Mouse (Mus musculus) C2C12 (cell line): ENCODE measurements around the gene Atp7a. TPM values are rescaled to one million over a fixed set of nuclear protein-coding genes. Genes with fewer than 3 reads are reported as not detected.
"Not testable (repeated sequence)": the region's sequence is repeated elsewhere in the genome, so short reads cannot be mapped to it uniquely, and the experiment has no call there.

Experiments
- H3K27me3 ChIP-seq: one replicate; pipeline ENCODE4 v1.6.1; 2011; ENCODE audit not compliant: control insufficient read depth, insufficient read depth, insufficient read length
- H3K36me3 ChIP-seq: one replicate; pipeline ENCODE4 v1.6.1; 2011; ENCODE audit not compliant: control insufficient read depth, insufficient read depth
- H3K4me3 ChIP-seq: one replicate; pipeline ENCODE4 v1.5.1; 2011; ENCODE audit warnings: mild to moderate bottlenecking, control low read depth; ENCODE audit not compliant: poor library complexity, insufficient read depth, severe bottlenecking
- H3K79me2 ChIP-seq: one replicate; pipeline ENCODE4 v1.6.1; 2011; ENCODE audit not compliant: control insufficient read depth, insufficient read depth
- H3K79me3 ChIP-seq: one replicate; pipeline ENCODE4 v1.6.1; 2011; ENCODE audit warnings: low read depth, control low read depth
- H3ac ChIP-seq: one replicate; pipeline ENCODE3; 2011; ENCODE audit warnings: low read depth; ENCODE audit not compliant: control insufficient read depth, insufficient read length
- CEBPB ChIP-seq: IDR thresholded peaks from one replicate; pipeline ENCODE4 v1.6.1; 2011; ENCODE audit warnings: low read depth, mild to moderate bottlenecking, control low read depth, moderate library complexity
- CTCF ChIP-seq: IDR thresholded peaks from one replicate; pipeline ENCODE4 v1.5.1; 2011; ENCODE audit not compliant: control insufficient read depth, insufficient read depth, insufficient read length
- FOSL1 ChIP-seq: IDR thresholded peaks from one replicate; pipeline ENCODE4 v1.8.0; 2011; ENCODE audit warnings: mild to moderate bottlenecking, low read length; ENCODE audit not compliant: poor library complexity, insufficient read depth, severe bottlenecking
- MAX ChIP-seq: IDR thresholded peaks from one replicate; pipeline ENCODE4 v1.6.1; 2011; ENCODE audit warnings: mild to moderate bottlenecking, control low read depth
- MYOD1 ChIP-seq: IDR thresholded peaks from one replicate; pipeline ENCODE4 v1.6.1; 2011; ENCODE audit warnings: low read depth; ENCODE audit not compliant: control insufficient read depth, insufficient read length
- MYOG ChIP-seq: IDR thresholded peaks from one replicate; pipeline ENCODE4 v1.6.1; 2011; ENCODE audit not compliant: control insufficient read depth, insufficient read length; ENCODE audit errors: extremely low read depth
- USF1 ChIP-seq: IDR thresholded peaks from one replicate; pipeline ENCODE4 v1.6.1; 2011; ENCODE audit warnings: low read depth, mild to moderate bottlenecking, control low read depth, moderate library complexity
- long read RNA-seq, 2 experiments: library from polyadenylated mRNA; unstranded; transcript quantifications; one replicate each; pipeline ENCODE4 v2.0.0; 2019 to 2020
- polyA plus RNA-seq: library from polyadenylated mRNA; unstranded; fragments of >200 nt; fragmentation: generic; extraction: Trizol; gene quantifications from one replicate; pipeline ENCODE4 v1.2.1, GENCODE M21; 2012; ENCODE audit warnings: missing spikeins

The Atp7a gene
- 2.1 TPM for polyA plus RNA-seq
- long read RNA-seq, experiment 1, partial matches to known transcripts, result 1 of 1 reads
- long read RNA-seq, experiment 1, other reads (novel, unspliced or antisense), result 0 of 1 reads
- long read RNA-seq, experiment 2, full-length matches to known transcripts, result 6 of 15 reads
- long read RNA-seq, experiment 2, partial matches to known transcripts, result 7 of 15 reads
- long read RNA-seq, experiment 2, other reads (novel, unspliced or antisense), result 2 of 15 reads

DNA sequence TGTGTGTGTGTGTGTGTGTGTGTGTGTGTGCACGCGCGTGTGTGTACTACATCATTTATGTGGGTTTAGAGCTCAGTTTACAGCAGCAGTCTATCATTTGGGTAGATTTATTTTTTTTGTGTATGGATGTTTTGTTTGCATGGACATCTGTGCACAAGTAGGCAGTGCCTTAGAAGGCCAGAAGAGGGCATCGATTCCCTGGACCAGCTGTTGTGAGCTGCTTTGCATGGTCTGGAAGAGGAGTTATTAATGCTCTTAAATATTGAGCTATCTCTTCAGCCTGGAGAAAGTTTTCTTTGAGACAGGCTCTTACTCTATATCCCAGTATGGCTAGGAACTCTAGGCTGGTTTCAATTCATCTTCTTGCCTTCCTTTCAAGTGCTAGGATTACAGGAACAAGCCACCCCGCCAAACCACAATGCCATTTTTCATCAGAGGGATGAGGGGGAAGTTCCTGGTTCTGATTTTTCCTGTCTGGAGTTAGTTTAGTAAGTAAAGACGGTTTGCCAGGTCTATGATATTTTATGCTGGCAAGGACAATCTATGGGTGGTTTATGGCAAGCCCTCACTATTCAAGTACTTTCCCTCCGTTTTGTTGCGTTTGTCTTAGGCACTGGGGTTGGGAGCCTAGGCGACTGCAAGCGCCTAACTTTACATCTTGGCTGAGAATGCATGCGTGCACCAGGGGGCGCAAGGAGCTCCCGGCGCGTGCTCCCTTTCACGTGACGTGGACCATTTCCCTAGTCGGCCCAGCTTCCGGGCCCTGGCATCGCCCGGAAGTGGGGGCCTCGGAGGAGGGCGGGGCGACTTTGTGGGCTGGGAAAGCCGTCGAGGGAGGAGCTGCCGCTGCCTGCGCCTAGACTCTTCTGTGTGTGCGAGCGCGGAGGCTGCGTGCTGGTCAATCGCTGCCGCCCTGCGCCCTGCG is at the start of gene Atp7a:
Gene Atp7a (plus strand): TSS at position 859 of the 925 bp plus-strand sequence.
- TF ChIP-seq USF1, result peak; percentile 77
- no peak for TF ChIP-seq MYOD1
- TF ChIP-seq MAX, result peak; percentile 64
- TF ChIP-seq CTCF, result peak; percentile 66
- H3K79me3 ChIP-seq, result peaks cover 8% of the 10 kb centered on the region
- peak within 1 kb of the TSS; percentile 34 for H3K4me3 ChIP-seq
- H3K36me3 ChIP-seq, result peaks cover 10% of the 10 kb centered on the region
- no peaks in the 10 kb centered on the region for H3K27me3 ChIP-seq
- H3ac ChIP-seq, result peak within 1 kb of the TSS; percentile 72
- peaks cover 37% of the 10 kb centered on the region for H3K79me2 ChIP-seq

DNA sequence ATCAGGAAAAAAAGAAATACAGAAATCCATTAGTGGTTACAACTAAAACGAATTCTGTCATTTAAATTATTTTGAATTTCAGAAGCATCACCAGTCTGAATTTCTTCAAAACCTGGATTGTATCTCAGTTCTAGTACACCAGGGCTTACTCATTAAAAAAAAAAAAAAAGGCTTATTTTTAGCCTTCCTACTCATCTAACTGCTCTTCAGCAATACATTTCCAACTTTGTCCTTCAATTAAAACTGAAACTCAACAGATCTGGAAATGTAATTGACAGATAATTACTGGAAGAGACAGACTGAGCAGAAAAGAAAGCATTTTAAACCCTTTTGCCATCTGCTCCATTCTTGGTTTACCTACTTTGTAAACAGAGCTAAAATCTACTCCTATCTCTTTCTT is 25.5 kb upstream of the Atp7a start:
- no peak overlapping the region for H3ac ChIP-seq
- H3K79me2 ChIP-seq, result peaks cover 73% of the 10 kb centered on the region
- no peaks in the 10 kb centered on the region for H3K27me3 ChIP-seq
- H3K36me3 ChIP-seq, result peaks cover 11% of the 10 kb centered on the region
- H3K79me3 ChIP-seq, result peaks cover 19% of the 10 kb centered on the region
- no peak overlapping the region for H3K4me3 ChIP-seq
- no peak for TF ChIP-seq CTCF
- TF ChIP-seq USF1, result no peak
- no peak for TF ChIP-seq FOSL1
- TF ChIP-seq CEBPB, result no peak
- TF ChIP-seq MAX, result no peak
- no peak for TF ChIP-seq MYOD1
- no peak for TF ChIP-seq MYOG

DNA sequence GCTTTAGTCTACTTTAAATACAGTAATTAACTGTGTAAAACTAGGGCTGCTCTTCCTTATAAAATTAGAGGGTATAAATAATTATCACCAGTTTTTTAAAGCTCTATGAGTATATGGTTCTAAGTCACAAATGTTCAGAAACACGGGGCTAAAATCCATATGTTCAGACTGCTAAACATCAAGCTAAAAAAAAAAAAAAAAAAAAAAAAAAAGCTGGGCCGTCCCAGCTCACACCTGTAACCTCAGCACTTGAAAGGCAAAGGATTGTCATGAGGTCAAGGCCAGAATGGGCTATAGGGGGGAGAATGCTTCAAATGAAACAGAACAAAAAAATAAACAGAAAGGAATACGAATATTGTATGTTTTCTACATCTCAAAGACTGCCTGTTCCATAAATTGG is 16.3 kb upstream of the Atp7a start:
- peak overlapping the region; percentile 77 for H3ac ChIP-seq
- H3K4me3 ChIP-seq, result peak overlapping the region; percentile 39
- H3K79me2 ChIP-seq, result peaks cover 62% of the 10 kb centered on the region
- no peaks in the 10 kb centered on the region for H3K36me3 ChIP-seq
- no peaks in the 10 kb centered on the region for H3K27me3 ChIP-seq
- TF ChIP-seq MAX, result no peak
- TF ChIP-seq CTCF, result no peak
- TF ChIP-seq FOSL1, result no peak
- H3K79me3 ChIP-seq, result peaks cover 47% of the 10 kb centered on the region

DNA sequence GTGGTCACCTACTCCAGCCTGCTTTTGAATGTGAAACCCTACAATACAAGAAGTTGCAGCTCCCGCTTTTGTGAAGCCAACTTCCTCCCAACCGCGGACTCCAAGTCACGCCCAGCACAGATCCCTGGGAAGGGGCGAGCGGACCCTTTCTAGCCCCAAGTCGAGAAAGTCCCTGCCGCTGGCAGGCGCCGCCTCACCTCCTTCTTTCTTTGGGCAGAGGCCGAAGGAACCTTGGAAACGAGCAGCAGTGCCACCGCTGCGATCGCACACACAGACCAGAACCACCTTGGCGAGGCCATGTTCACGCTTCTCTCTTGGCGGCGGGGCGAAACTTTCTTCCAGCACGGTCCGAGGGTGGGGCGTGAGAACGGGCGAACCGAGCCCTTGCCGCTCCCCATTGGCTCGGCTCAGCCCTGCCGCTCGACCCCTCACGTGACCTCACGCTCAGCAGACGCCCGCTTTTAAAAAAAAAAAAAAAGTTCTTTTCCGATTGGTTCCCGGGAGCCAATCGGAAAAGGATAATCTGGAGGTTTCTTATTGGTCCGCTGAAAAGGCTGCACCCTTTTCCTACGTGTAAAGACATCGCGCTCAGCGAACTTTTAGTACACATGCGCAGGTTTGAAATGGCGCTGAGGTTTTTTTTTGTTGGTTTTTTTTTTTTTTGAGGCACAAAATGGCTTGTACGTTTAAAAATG is 15.5 kb upstream of the Atp7a start, which contains the start of gene Magt1:
Gene Magt1 (minus strand): TSS at position 442 of the 695 bp plus-strand sequence.
- peak within 1 kb of the TSS; percentile 39 for H3K4me3 ChIP-seq
- H3K79me2 ChIP-seq, result peaks cover 62% of the 10 kb centered on the region
- TF ChIP-seq USF1 (peak; percentile 93), MYOG (no peak)
- H3ac ChIP-seq, result peak within 1 kb of the TSS; percentile 77
- no peaks in the 10 kb centered on the region for H3K36me3 ChIP-seq
- peaks cover 50% of the 10 kb centered on the region for H3K79me3 ChIP-seq
- H3K27me3 ChIP-seq, result no peaks in the 10 kb centered on the region

DNA sequence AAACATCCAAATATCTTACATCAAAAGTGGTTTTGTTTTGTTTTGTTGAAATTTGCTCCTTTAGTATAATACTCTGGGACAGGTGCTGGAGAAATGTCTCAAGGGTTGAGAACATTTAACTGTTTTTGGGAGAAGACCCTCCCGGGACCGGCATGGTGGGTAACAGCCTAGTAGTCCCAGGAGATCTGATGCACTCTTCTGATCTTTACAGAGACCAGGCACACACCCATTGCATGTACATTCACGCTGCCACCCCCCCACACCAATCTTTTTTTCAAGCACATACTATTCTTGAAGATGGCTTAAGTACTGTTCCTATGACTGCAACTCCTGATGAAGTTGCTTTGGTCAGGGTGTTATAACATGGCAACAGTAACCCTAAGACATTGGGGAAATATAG is 14.5 kb upstream of the Atp7a start:
- Histone ChIP-seq H3K36me3 (peaks cover 6% of the 10 kb centered on the region), H3K79me2 (peaks cover 64% of the 10 kb centered on the region), H3K79me3 (peaks cover 52% of the 10 kb centered on the region), H3K27me3 (no peaks in the 10 kb centered on the region), H3K4me3 (no peak overlapping the region), H3ac (no peak overlapping the region)
- TF ChIP-seq CEBPB (no peak), USF1 (no peak), CTCF (no peak), FOSL1 (no peak), MAX (no peak), MYOD1 (no peak), MYOG (no peak)

DNA sequence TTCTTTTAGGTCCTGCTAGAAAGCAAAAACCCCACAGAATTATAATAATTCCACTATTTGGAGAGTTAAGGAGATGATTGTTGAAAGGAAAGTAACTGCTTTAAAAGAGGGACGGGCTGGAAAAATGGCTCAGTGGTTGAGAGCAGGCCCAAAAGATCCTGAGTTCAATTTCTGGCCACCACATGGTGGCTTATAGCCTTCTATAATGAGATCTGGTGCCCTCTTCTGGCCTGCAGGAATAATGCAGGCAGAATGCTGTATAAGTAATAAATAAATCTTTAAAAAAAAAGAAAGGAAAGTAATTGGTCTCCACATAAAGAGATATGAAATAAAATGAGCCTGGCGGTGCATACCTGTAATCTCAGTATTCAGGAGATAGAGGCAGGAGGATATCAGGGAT is 13.9 kb upstream of the Atp7a start:
- Histone ChIP-seq H3K79me3 (peaks cover 52% of the 10 kb centered on the region), H3K79me2 (peaks cover 64% of the 10 kb centered on the region), H3K27me3 (no peaks in the 10 kb centered on the region), H3K36me3 (peaks cover 12% of the 10 kb centered on the region), H3ac (no peak overlapping the region), H3K4me3 (no peak overlapping the region)
- TF ChIP-seq MAX (peak; percentile 29), CEBPB (no peak)

DNA sequence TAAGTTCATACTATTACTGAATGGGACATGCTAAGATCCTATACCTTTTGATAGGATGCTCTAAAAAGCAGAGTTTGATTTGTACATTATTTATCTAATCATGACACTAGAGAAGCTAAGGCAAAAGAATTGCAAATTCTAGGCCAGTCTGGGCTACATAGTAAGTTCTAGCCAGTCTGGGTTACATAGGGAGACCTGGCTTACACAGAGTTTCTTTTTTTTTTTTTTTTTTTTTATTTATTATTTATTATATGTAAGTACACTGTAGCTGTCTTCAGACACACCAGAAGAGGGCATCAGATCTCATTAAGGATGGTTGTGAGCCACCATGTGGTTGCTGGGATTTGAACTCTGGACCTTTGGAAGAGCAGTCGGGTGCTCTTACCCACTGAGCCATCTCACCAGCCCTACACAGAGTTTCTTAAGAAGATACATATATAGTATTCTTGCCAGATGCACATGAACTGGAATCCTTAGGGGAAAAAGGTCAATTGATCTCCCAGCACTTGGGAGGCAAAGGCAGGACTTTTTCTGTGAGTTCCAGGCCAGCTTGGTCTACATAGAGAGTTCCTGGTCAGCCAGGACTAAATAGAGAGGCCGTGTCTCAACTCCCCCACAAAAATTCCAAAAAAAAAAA is 12.2 kb upstream of the Atp7a start:
- H3K27me3 ChIP-seq, H3ac ChIP-seq: not testable (repeated sequence)
- Histone ChIP-seq H3K4me3 (peak overlapping the region; percentile 14), H3K79me3 (peaks cover 37% of the 10 kb centered on the region), H3K79me2 (peaks cover 50% of the 10 kb centered on the region), H3K36me3 (peaks cover 18% of the 10 kb centered on the region)
